Mouse (Mus musculus) liver (tissue): ENCODE measurements at regions not wholly inside any gene's neighbourhood (a gene's known extent, or its start where the extent isn't known, plus 50 kb on each side); places are given as distances from the start of the nearest gene placed in this dataset.

ENCODE experiments used
- DNase-seq: peaks from one replicate; pipeline ENCODE4 v3.0.0-alpha.2; 2020; ENCODE audit warnings: mixed read lengths

GRCm38 (mm10) chr16:55421569-55422342 lies 124.0 kb upstream of the Zpld1 start:
- DNase-seq, result no peak

DNA sequence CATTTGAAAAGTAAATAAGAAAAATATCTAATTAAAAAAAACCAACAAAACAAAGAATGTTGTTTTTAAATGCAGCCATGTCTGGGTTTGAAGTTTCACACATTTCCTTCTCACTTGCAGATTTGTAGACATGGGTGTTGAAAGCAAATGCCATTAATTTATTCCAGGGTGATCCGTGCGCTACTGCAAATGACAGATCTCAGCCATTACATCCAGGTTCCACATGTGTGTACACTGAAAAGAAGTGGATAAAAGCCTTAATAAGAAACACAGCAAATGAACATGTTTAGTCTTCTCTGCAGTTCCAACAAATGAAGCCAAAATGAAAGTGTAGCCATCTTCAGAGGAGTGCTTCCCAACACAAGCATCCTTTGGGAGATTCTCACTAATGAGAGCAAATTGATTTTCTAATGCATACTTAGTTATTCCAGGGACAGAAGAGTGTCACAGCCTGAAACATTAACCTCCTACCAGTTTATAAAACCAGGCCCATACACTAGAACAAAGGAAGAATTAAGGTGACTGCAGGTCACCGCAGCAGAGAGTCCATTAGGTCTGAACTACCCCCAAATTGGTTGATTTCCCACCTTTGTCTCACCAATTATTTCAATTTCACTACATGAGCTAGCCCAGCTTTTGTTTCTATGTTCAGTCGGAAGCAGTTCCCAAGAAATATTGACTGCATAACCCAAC lies 123.2 kb upstream of the Zpld1 start:
- no peak for DNase-seq

DNA sequence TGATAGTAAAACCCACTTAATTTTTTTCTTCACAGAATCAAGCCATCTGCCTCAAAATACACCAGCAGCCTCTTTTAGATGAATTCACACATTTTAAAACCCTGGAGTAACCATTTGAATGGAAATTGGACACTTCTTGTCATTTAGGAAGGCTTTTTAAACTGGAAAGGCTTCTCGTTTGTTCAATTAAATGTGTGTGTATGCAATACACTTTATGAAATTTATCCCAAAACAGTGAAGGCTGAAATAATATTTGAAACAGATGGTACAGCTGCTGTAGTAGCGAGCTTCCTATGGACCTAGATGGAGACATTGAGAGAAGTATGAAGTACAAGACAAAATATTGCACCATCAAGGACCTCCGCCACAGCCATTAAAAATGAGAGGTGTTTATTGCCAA lies 121.1 kb upstream of the Zpld1 start:
- no peak for DNase-seq

GRCm38 (mm10) chr16:55400818-55401217 lies 103.0 kb upstream of the Zpld1 start:
- DNase-seq, result no peak

DNA sequence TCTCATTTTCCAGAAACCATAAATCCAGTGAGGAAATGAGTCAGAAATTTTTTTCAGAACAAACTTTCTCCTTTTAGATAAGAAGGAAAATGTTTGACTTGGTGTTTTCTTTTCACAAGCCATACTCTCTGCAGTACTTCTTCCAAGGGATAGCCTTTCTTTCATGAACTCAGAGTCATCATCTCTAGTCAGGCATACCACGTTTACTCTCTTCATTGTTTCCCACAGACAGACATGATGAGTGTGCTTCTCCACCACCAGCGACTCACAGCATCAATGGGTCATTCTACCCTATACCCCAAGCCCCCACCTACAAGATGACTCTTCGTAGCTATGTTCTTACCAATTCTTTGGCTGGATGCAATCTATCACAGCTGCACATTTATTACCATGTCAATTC lies 97.1 kb upstream of the Zpld1 start:
- no peak for DNase-seq

DNA sequence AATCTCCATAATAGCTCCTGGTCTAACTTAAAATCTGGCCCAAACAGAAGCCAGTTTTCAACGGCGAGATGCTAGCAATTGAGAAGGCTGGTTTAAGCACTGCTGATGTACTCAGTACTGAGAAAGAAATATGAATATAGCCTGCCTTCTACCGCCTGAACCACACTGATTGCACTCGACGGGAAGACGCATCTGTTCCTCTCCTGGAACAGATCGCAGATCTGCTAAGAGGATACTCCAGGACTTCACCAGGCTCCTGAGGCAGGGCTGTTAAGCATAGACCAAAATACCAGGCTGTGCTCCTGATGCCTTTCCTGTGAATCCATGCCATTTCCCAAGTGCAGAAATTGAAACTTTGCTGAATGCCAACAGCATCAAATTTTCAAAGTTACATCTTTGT lies 92.6 kb upstream of the Zpld1 start:
- no peak for DNase-seq

- no peak for DNase-seq
These were observed 82.2 kb upstream of the Zpld1 start for GRCm38 (mm10) chr16:55379996-55380395.

GRCm38 (mm10) chr16:55379189-55379588 lies 81.4 kb upstream of the Zpld1 start:
- DNase-seq, result no peak

- DNase-seq, result no peak
These were observed 80.9 kb upstream of the Zpld1 start for GRCm38 (mm10) chr16:55378701-55379100.

DNA sequence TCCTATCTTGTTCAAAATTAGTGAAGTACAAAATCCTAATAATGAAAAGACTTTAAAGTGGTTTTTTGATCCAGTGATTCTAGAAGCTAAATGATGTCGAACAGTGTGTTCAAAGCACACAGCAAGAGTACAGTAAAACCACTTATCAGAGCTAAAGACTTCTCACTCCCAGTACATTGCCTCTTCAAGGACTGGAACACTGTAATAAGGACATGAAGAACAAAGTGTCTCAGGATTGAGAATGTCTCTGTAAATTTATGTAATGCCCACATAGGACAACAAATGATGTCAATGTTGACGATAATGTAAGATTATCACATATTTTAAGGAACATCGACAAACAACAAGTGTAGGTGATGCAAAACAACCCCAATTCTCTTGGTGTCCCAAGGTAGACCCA lies 78.1 kb upstream of the Zpld1 start:
- DNase-seq, result no peak

DNA sequence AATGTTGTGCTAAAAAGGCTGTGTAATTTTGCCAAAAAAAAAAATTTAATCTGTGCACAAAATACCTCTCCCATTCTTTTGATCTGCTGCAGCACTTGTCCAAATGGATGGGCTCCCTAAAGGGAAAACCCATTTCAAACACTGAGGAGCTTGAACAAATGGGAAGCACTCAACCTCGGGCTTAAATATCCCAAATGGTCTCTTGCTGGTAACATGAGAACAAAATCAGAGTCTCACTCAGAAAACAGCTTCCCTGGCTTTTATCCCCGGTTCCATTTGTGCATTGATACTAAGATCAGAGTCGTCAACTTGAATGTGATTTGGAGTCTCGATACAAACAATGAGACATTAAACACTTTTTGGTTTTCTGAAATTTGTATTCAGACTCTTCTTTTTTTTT lies 59.9 kb upstream of the Zpld1 start:
- DNase-seq, result no peak

GRCm38 (mm10) chr16:55356097-55356496 lies 58.3 kb upstream of the Zpld1 start:
- DNase-seq, result no peak
